Mouse (Mus musculus): ENCODE measurements at regions not wholly inside any gene's neighbourhood (a gene's known extent, or its start where the extent isn't known, plus 50 kb on each side); places are given as distances from the start of the nearest gene placed in this dataset.

- Histone ChIP-seq H3K9ac (no peak overlapping the region), H3K4me2 (no peak overlapping the region), H3K27ac (no peak overlapping the region), H3K27me3 (no peaks in the 10 kb centered on the region), H3K4me3 (no peak overlapping the region), H3K9me3 (replicated peaks) (no peaks in the 10 kb centered on the region), H3K4me1 (0 out of 2 replicates have a peak, but pooled peaks cover 3% of the 10 kb centered on the region), H3K36me3 (ENCODE audit: poor library complexity, severe bottlenecking) (no peaks in the 10 kb centered on the region)
- peak; percentile 86 for ATAC-seq
- WGBS, result 16% methylated on average over 13 of the region's 13 CpGs
Measured at GRCm38 (mm10) chr3:143379193-143379592, 497.4 kb upstream of the Pkn2 start.

GRCm38 (mm10) chr3:143377446-143377845 is 495.6 kb upstream of the Pkn2 start:
- Histone ChIP-seq H3K9me3 (replicated peaks) (no peaks in the 10 kb centered on the region), H3K36me3 (ENCODE audit: poor library complexity, severe bottlenecking) (no peaks in the 10 kb centered on the region), H3K9ac (no peak overlapping the region), H3K4me1 (0 out of 2 replicates have a peak, but pooled peaks cover 3% of the 10 kb centered on the region), H3K27me3 (no peaks in the 10 kb centered on the region), H3K27ac (no peak overlapping the region), H3K4me2 (no peak overlapping the region), H3K4me3 (no peak overlapping the region)
- 87% methylated on average over 5 of the region's 5 CpGs for WGBS
- ATAC-seq, result no peak

GRCm38 (mm10) chr3:143375527-143376061 is 493.8 kb upstream of the Pkn2 start:
- Histone ChIP-seq H3K27me3 (no peaks in the 10 kb centered on the region), H3K36me3 (ENCODE audit: poor library complexity, severe bottlenecking) (no peaks in the 10 kb centered on the region), H3K9me3 (replicated peaks) (no peaks in the 10 kb centered on the region), H3K27ac (no peak overlapping the region), H3K4me3 (no peak overlapping the region), H3K9ac (no peak overlapping the region; the same call in 1 of the 2 replicates), H3K4me1 (0 out of 2 replicates have a peak, but pooled peaks cover 3% of the 10 kb centered on the region), H3K4me2 (no peak overlapping the region)
- WGBS, result 66% methylated on average over 10 of the region's 10 CpGs
- ATAC-seq, result no peak

GRCm38 (mm10) chr3:143373501-143373900 is 491.7 kb upstream of the Pkn2 start:
- H3K36me3 ChIP-seq (ENCODE audit: poor library complexity, severe bottlenecking), result no peaks in the 10 kb centered on the region
- no peaks in the 10 kb centered on the region for H3K4me1 ChIP-seq
- 97% methylated on average over 1 of the region's 1 CpGs for WGBS

GRCm38 (mm10) chr3:143369002-143369401 is 487.2 kb upstream of the Pkn2 start:
- 91% methylated on average over 1 of the region's 1 CpGs for WGBS
- Histone ChIP-seq H3K9ac (no peak overlapping the region), H3K4me3 (no peak overlapping the region), H3K27ac (no peak overlapping the region), H3K27me3 (no peaks in the 10 kb centered on the region), H3K4me1 (no peaks in the 10 kb centered on the region), H3K9me3 (replicated peaks) (no peaks in the 10 kb centered on the region), H3K36me3 (ENCODE audit: poor library complexity, severe bottlenecking) (no peaks in the 10 kb centered on the region), H3K4me2 (no peak overlapping the region)
- ATAC-seq, result no peak

More at GRCm38 (mm10) chr3:143373501-143373900, 491.7 kb upstream of the Pkn2 start:
- no peak for ATAC-seq
- Histone ChIP-seq H3K9ac (no peak overlapping the region), H3K9me3 (replicated peaks) (no peaks in the 10 kb centered on the region), H3K27ac (no peak overlapping the region), H3K4me2 (no peak overlapping the region), H3K4me3 (no peak overlapping the region), H3K27me3 (no peaks in the 10 kb centered on the region)

- H3K9ac ChIP-seq, result no peak overlapping the region
- H3K4me1 ChIP-seq, result 0 out of 2 replicates have a peak, but pooled peaks cover 2% of the 10 kb centered on the region
- no peak overlapping the region for H3K4me2 ChIP-seq
- WGBS, result 94% methylated on average over 7 of the region's 7 CpGs
- H3K4me3 ChIP-seq, result no peak overlapping the region
- no peaks in the 10 kb centered on the region for H3K36me3 ChIP-seq (ENCODE audit: poor library complexity, severe bottlenecking)
- no peak overlapping the region for H3K27ac ChIP-seq
- H3K27me3 ChIP-seq, result no peaks in the 10 kb centered on the region
- no peak for ATAC-seq
- no peaks in the 10 kb centered on the region for H3K9me3 ChIP-seq (replicated peaks)
Measured at GRCm38 (mm10) chr3:143340032-143340431, 458.2 kb upstream of the Pkn2 start.

- Histone ChIP-seq H3K9me3 (replicated peaks) (no peaks in the 10 kb centered on the region), H3K27ac (no peak overlapping the region), H3K36me3 (ENCODE audit: poor library complexity, severe bottlenecking) (no peaks in the 10 kb centered on the region), H3K4me2 (no peak overlapping the region), H3K4me1 (0 out of 2 replicates have a peak, but pooled peaks cover 2% of the 10 kb centered on the region), H3K27me3 (no peaks in the 10 kb centered on the region), H3K9ac (no peak overlapping the region), H3K4me3 (no peak overlapping the region)
- WGBS, result 90% methylated on average over 3 of the region's 3 CpGs
- ATAC-seq, result peak; percentile 43; the same call in 1 of the 2 replicates
Measured at GRCm38 (mm10) chr3:143333339-143333738, 451.5 kb upstream of the Pkn2 start.

- no peak for ATAC-seq
- Histone ChIP-seq H3K36me3 (ENCODE audit: poor library complexity, severe bottlenecking) (no peaks in the 10 kb centered on the region), H3K9me3 (replicated peaks) (no peaks in the 10 kb centered on the region), H3K4me2 (no peak overlapping the region), H3K27me3 (no peaks in the 10 kb centered on the region), H3K4me3 (no peak overlapping the region), H3K4me1 (no peaks in the 10 kb centered on the region), H3K9ac (no peak overlapping the region), H3K27ac (no peak overlapping the region)
Measured at GRCm38 (mm10) chr3:143328521-143328920, 446.7 kb upstream of the Pkn2 start.

- H3K27ac ChIP-seq, result no peak overlapping the region
- no peaks in the 10 kb centered on the region for H3K36me3 ChIP-seq (ENCODE audit: poor library complexity, severe bottlenecking)
- WGBS, result 69% methylated on average over 4 of the region's 4 CpGs
- no peak overlapping the region for H3K4me3 ChIP-seq
- H3K27me3 ChIP-seq, result no peaks in the 10 kb centered on the region
- no peaks in the 10 kb centered on the region for H3K4me1 ChIP-seq
- ATAC-seq, result peak; percentile 74; the same call in 1 of the 2 replicates
- H3K9ac ChIP-seq, result no peak overlapping the region
- no peak overlapping the region for H3K4me2 ChIP-seq
- no peaks in the 10 kb centered on the region for H3K9me3 ChIP-seq (replicated peaks)
Measured at GRCm38 (mm10) chr3:143327652-143328051, 445.8 kb upstream of the Pkn2 start.

GRCm38 (mm10) chr3:143316457-143316856 is 434.7 kb upstream of the Pkn2 start:
- ATAC-seq, result no peak
- WGBS, result 73% methylated on average over 7 of the region's 7 CpGs
- Histone ChIP-seq H3K4me3 (no peak overlapping the region), H3K4me1 (no peaks in the 10 kb centered on the region), H3K9me3 (replicated peaks) (no peaks in the 10 kb centered on the region), H3K27ac (no peak overlapping the region), H3K4me2 (no peak overlapping the region), H3K36me3 (ENCODE audit: poor library complexity, severe bottlenecking) (no peaks in the 10 kb centered on the region), H3K9ac (no peak overlapping the region), H3K27me3 (no peaks in the 10 kb centered on the region)

GRCm38 (mm10) chr3:143291793-143292192 is 410.0 kb upstream of the Pkn2 start:
- Histone ChIP-seq H3K4me2 (no peak overlapping the region), H3K9me3 (replicated peaks) (no peaks in the 10 kb centered on the region), H3K27ac (no peak overlapping the region), H3K9ac (no peak overlapping the region), H3K4me1 (no peaks in the 10 kb centered on the region), H3K27me3 (no peaks in the 10 kb centered on the region), H3K36me3 (ENCODE audit: poor library complexity, severe bottlenecking) (no peaks in the 10 kb centered on the region), H3K4me3 (no peak overlapping the region)
- no peak for ATAC-seq
- 90% methylated on average over 4 of the region's 4 CpGs for WGBS

- Histone ChIP-seq H3K27me3 (no peaks in the 10 kb centered on the region), H3K27ac (no peak overlapping the region), H3K9me3 (replicated peaks) (no peaks in the 10 kb centered on the region), H3K4me2 (no peak overlapping the region), H3K36me3 (ENCODE audit: poor library complexity, severe bottlenecking) (no peaks in the 10 kb centered on the region), H3K4me1 (no peaks in the 10 kb centered on the region), H3K9ac (no peak overlapping the region), H3K4me3 (no peak overlapping the region)
- WGBS, result 86% methylated on average over 6 of the region's 6 CpGs
- no peak for ATAC-seq
Measured at GRCm38 (mm10) chr3:143264132-143264531, 382.3 kb upstream of the Pkn2 start.

GRCm38 (mm10) chr3:143252643-143253042 is 370.8 kb upstream of the Pkn2 start:
- no peak for ATAC-seq
- Histone ChIP-seq H3K4me2 (no peak overlapping the region), H3K27me3 (no peaks in the 10 kb centered on the region), H3K27ac (no peak overlapping the region), H3K4me3 (no peak overlapping the region), H3K9me3 (replicated peaks) (no peaks in the 10 kb centered on the region), H3K9ac (no peak overlapping the region), H3K36me3 (ENCODE audit: poor library complexity, severe bottlenecking) (no peaks in the 10 kb centered on the region), H3K4me1 (no peaks in the 10 kb centered on the region)
- 72% methylated on average over 1 of the region's 1 CpGs for WGBS

Measured in forebrain, embryonic 13.5 days (tissue).